Mouse (Mus musculus) hindbrain, embryonic 15.5 days (tissue): ENCODE data around the gene Pla2g1b. TPM values are rescaled to one million over a fixed set of nuclear protein-coding genes. Genes with fewer than 3 reads are reported as not detected.

Experiments used
- ATAC-seq: fragments of 200-750 bp; cut with Nextera tagmentation; 2 replicates; pipeline ENCODE4 v1.8.0; 2017; ENCODE audit warnings: low read depth, moderate number of reproducible peaks, moderate TSS enrichment; ENCODE audit not compliant: low FRiP score
- H3K27ac ChIP-seq: fragments of 300-500 bp; sonication (generic); replicated peaks from 2 replicates; pipeline ENCODE4 v1.5.1; 2015; ENCODE audit warnings: mild to moderate bottlenecking, inconsistent platforms
- H3K27me3 ChIP-seq: fragments of 300-500 bp; sonication (generic); 2 replicates; pipeline ENCODE4 v1.6.1; 2015; ENCODE audit warnings: control low read depth, inconsistent platforms
- H3K36me3 ChIP-seq: fragments of 300-500 bp; sonication (generic); 2 replicates; pipeline ENCODE4 v1.6.1; 2015; ENCODE audit warnings: control low read depth, inconsistent platforms
- H3K4me1 ChIP-seq: fragments of 300-500 bp; sonication (generic); replicated peaks from 2 replicates; pipeline ENCODE4 v1.6.1; 2015; ENCODE audit warnings: control low read depth, inconsistent platforms
- H3K4me2 ChIP-seq: fragments of 300-500 bp; sonication (generic); 2 replicates; pipeline ENCODE4 v1.6.1; 2015; ENCODE audit warnings: moderate library complexity, mild to moderate bottlenecking, inconsistent platforms
- H3K4me3 ChIP-seq: fragments of 300-500 bp; sonication (generic); 2 replicates; pipeline ENCODE4 v1.5.1; 2015; ENCODE audit warnings: mild to moderate bottlenecking, inconsistent platforms
- H3K9ac ChIP-seq: fragments of 300-500 bp; sonication (generic); 2 replicates; pipeline ENCODE4 v1.6.1; 2015; ENCODE audit warnings: inconsistent platforms
- H3K9me3 ChIP-seq: fragments of 300-500 bp; sonication (generic); 2 replicates; pipeline ENCODE4 v1.6.1; 2016; ENCODE audit warnings: control low read depth, inconsistent platforms
- WGBS: fragments of 180-500 bp; shearing (Covaris S2); methylation state at CpG from one replicate; pipeline ENCODE4 v1.1.7; 2015; 5-methylcytosine and 5-hydroxymethylcytosine counted together
- polyA plus RNA-seq: library from polyadenylated mRNA; unstranded; fragments of >200 nt; fragmentation: Nextera tagmentation; extraction: Ambion mirVana; gene quantifications from 2 replicates; pipeline ENCODE4 v1.2.1, GENCODE M21; 2015

Pla2g1b gene
- polyA plus RNA-seq, 1 experiment from 2014 or later: not detected

DNA sequence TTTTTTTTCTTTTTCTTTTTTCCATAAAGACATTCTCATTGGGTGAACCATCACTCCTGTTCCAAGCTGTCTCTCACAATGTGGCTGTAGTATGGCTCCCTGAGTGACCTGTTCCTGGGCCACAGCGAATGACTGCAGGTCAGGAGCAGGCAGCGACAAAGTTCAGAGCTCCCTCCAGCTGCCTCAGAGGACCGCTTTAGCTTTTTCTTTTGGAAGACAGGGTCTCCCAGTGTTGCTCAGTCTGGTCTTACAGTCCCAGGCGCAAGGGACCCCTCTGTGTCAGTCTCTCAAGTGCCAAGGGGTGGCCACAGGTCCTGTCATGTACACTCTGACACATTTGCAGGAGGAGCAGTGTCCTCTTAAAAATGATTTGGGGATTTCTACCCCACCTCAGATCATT, 56.5 kb downstream of the Pla2g1b start:
- Histone ChIP-seq H3K4me1 (peaks cover 10% of the 10 kb centered on the region), H3K4me2 (no peak overlapping the region), H3K4me3 (no peak overlapping the region), H3K9me3 (no peaks in the 10 kb centered on the region), H3K9ac (no peak overlapping the region), H3K36me3 (no peaks in the 10 kb centered on the region), H3K27me3 (no peaks in the 10 kb centered on the region), H3K27ac (peak overlapping the region; percentile 51)
- ATAC-seq: no peak
- 91% methylated on average over 4 of the region's 4 CpGs for WGBS

DNA sequence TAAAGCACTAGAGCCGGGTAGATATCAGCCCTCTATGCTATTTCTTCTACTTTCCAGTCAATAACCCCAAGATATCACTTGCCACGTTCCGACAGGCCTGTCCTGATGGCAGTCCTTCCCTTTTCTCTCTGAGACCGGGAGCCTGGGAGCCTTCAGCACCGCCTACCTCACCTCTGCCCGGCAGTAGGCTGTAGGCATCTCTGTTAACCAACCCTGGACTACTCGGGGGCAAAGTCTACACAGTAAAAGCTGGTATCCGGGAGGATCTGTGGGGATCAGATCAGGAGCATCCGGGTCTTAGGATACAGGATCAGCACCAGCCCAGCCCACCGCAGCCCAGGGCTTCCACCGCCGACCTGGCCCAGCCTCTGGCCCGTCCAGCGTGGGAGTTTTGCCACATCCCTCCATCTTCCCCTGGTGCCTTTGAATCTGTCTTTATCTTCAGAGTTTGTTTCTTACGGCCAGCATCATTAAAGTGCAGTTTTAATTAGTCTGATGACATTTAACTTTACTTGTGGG, 57.0 kb downstream of the Pla2g1b start:
- H3K4me3 ChIP-seq: no peak overlapping the region
- H3K4me2 ChIP-seq: no peak overlapping the region
- WGBS: 76% methylated on average over 14 of the region's 15 CpGs
- no peak overlapping the region for H3K9ac ChIP-seq
- H3K4me1 ChIP-seq: peaks cover 10% of the 10 kb centered on the region
- H3K27me3 ChIP-seq: no peaks in the 10 kb centered on the region
- peak overlapping the region; percentile 51; the same call in 1 of the 2 replicates for H3K27ac ChIP-seq
- no peaks in the 10 kb centered on the region for H3K9me3 ChIP-seq
- no peaks in the 10 kb centered on the region for H3K36me3 ChIP-seq
- no peak for ATAC-seq

DNA sequence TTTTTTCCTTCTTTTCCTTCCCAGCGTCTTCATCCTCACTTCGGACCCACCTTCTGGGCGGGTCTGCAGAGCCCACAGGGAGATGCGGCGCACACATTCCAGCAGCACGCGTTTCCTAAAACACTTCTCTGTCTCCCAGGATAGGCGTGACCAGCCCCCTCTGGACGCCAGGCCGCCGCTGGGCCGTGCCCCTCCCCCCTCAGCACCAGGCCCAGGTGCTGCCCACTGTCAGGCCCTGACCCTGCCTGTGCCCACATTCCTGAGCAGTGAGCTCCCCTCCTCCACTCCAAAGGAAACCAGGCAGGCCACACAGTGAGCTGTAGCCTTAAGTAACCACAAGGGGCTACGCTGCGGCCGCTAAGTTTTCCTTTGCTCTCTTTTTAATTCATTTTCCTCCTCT, 57.9 kb downstream of the Pla2g1b start:
- H3K4me1 ChIP-seq: peaks cover 10% of the 10 kb centered on the region
- H3K4me2 ChIP-seq: 0 out of 2 replicates have a peak overlapping the region, but pooled peaks have one; percentile 11
- no peak for ATAC-seq
- H3K27ac ChIP-seq: no peak overlapping the region
- H3K9me3 ChIP-seq: no peaks in the 10 kb centered on the region
- no peak overlapping the region for H3K4me3 ChIP-seq
- H3K27me3 ChIP-seq: no peaks in the 10 kb centered on the region
- H3K36me3 ChIP-seq: no peaks in the 10 kb centered on the region
- no peak overlapping the region for H3K9ac ChIP-seq
- 10% methylated on average over 15 of the region's 15 CpGs for whole genome bisulfite sequencing

Other genes with a start within 250 kb of the Pla2g1b start
- 102 TPM in 2 replicates for gene Pop5, start 230.4 kb upstream of the Pla2g1b start, polyA plus RNA-seq
- gene Rnf10, start 193.4 kb upstream of the Pla2g1b start, polyA plus RNA-seq: 187 and 218 TPM in 2 replicates
- 57.3 and 59.3 TPM in 2 replicates for gene Coq5, start 186.6 kb upstream of the Pla2g1b start, polyA plus RNA-seq
- gene Dynll1, start 165.3 kb upstream of the Pla2g1b start, polyA plus RNA-seq: 1,255 and 1,318 TPM in 2 replicates
- gene Srsf9, start 139.1 kb upstream of the Pla2g1b start, polyA plus RNA-seq: 142 and 146 TPM in 2 replicates
- 32.3 and 45.2 TPM in 2 replicates for gene Gatc, start 125.1 kb upstream of the Pla2g1b start, polyA plus RNA-seq
- gene Triap1, start 125.0 kb upstream of the Pla2g1b start, polyA plus RNA-seq: 51.0 and 53.7 TPM in 2 replicates
- gene Cox6a1, start 117.3 kb upstream of the Pla2g1b start, polyA plus RNA-seq: 1,223 and 1,255 TPM in 2 replicates
- gene Msi1, start 36.7 kb upstream of the Pla2g1b start, polyA plus RNA-seq: 59.9 and 60.3 TPM in 2 replicates
- gene Sirt4, start 18.5 kb downstream of the Pla2g1b start, polyA plus RNA-seq: 27.3 and 32.2 TPM in 2 replicates
- gene Pxn, start 40.4 kb downstream of the Pla2g1b start, polyA plus RNA-seq: 22.0 and 24.3 TPM in 2 replicates
- 801 and 847 TPM in 2 replicates for gene Rplp0, start 93.2 kb downstream of the Pla2g1b start, polyA plus RNA-seq
- gene Gcn1l1, start 99.0 kb downstream of the Pla2g1b start, polyA plus RNA-seq: 40.6 and 44.4 TPM in 2 replicates
- gene Rab35, start 165.6 kb downstream of the Pla2g1b start, polyA plus RNA-seq: 19.1 and 20.1 TPM in 2 replicates